Mouse (Mus musculus) brain, embryonic 14.5 days (tissue): ENCODE measurements around the gene Sfr1.

Experiments used
- CTCF ChIP-seq: fragments of 200-500 bp; IDR thresholded peaks from 2 replicates; pipeline ENCODE4 v1.5.1; 2012; ENCODE audit warnings: inconsistent platforms, mild to moderate bottlenecking, moderate library complexity, borderline replicate concordance; ENCODE audit not compliant: insufficient read depth, insufficient read length; ENCODE audit errors: extremely low read depth
- POLR2A ChIP-seq: fragments of 200-500 bp; IDR thresholded peaks from 2 replicates; pipeline ENCODE4 v1.6.1; 2012; ENCODE audit warnings: mild to moderate bottlenecking, inconsistent platforms, borderline replicate concordance; ENCODE audit not compliant: poor library complexity, insufficient read depth, insufficient read length, severe bottlenecking; ENCODE audit errors: extremely low read depth

GRCm38 (mm10) chr19:47705080-47705771 is 26.3 kb upstream of the Sfr1 start:
- no peak for TF ChIP-seq POLR2A
- no peak for TF ChIP-seq CTCF
